Mouse (Mus musculus): ENCODE results near the gene Rps6kb2. TPM values are rescaled to one million over a fixed set of nuclear protein-coding genes. Genes with fewer than 3 reads are reported as not detected.

Gene Rps6kb2
- 10 to 100 TPM; 16.5 to 16.8 TPM for total RNA-seq (2021)

- intact Hi-C loops (cut with DNase I), result loop anchor here (2.0 kb wide), 1 partner anchor 36 kb away; no protein-coding TSS in a partner anchor
- DNase-seq (ENCODE audit: low spot score), result peak; percentile 93
These were observed at the start of gene Rps6kb2 for GRCm38 (mm10) chr19:4162646-4163542. TSS of gene Rps6kb2 (minus strand) at chr19:4163354.

GRCm38 (mm10) chr19:4211891-4212588, 48.9 kb upstream of the Rps6kb2 start:
- DNase-seq (ENCODE audit: low spot score), result no peak
- intact Hi-C loops (cut with DNase I), result no loop called here

DNA sequence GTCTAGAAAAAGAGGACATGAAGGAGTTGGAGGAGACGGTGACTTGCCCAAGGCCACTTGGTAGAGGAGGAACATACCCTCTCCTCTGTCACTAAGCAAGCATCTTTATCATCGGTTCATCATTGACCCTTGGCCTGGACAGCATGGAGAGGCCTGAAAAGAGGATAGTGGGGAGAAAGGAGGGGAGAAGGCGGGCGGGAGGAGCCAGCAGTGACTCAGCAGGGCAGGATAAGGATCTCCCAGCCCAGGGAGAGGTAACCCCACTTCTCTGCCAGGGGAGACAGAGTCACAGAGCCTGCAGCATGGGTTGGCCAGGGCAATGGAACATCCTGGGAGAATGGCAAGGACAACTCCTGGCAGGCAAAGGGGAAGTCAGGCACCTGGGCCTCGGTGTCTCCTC, 45.4 kb upstream of the Rps6kb2 start:
- intact Hi-C loops (cut with DNase I), result loop anchor here (5.0 kb wide), 1 partner anchor 99 kb away; the partner anchor contains the start of gene Grk2
- DNase-seq (ENCODE audit: low spot score), result no peak

- intact Hi-C loops (cut with DNase I), result loop anchor here (1.0 to 5.0 kb wide), 3 partner anchors 21 to 100 kb away; partner anchors contain the start of gene Grk2
- no peak for DNase-seq (ENCODE audit: low spot score)
These were observed 43.8 kb upstream of the Rps6kb2 start for GRCm38 (mm10) chr19:4206971-4207370.

- intact Hi-C loops (cut with DNase I), result loop anchor here (5.0 kb wide), 2 partner anchors 38 to 102 kb away; partner anchors contain the start of gene Grk2
- DNase-seq (ENCODE audit: low spot score), result no peak
These were observed 41.7 kb upstream of the Rps6kb2 start for GRCm38 (mm10) chr19:4204889-4205288.

DNA sequence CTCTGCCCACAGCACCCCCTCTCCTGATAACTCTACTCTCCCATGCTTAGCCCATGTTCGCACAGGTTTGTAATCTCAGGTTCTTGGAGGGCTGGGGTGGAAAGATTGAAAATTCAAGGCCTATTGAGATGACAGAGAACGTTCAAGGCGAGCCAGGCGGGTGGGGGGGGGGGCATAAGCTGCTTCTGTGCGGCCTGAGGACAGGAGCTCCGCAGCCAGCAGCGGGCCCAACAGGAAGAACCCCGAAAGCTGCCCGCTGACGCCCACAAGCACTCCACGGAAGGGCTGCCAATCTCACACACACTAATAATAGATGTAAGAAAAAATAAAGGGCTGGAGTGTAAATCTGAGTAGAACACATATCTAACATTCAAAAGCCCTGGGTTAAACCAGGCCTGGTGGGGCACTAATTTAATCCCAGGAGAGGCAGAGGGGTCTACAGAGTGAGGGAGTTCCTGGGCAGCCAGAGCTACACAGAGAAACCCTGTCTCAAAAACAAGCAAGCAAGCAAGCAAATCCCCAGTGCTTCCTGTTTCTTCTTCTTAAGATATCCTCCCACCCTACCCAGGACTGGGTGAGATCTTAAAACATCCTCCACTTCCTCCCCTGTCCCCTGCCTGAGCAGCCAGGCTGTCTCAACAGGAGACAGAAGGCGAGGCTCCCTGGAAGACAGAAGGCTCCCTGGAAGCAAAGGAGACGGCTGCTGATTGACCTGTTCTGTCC, 40.6 kb upstream of the Rps6kb2 start:
- intact Hi-C loops (cut with DNase I), result loop anchor here (5.0 kb wide), 1 partner anchor 36 kb away; no protein-coding TSS in a partner anchor
- DNase-seq (ENCODE audit: low spot score), result no peak

DNA sequence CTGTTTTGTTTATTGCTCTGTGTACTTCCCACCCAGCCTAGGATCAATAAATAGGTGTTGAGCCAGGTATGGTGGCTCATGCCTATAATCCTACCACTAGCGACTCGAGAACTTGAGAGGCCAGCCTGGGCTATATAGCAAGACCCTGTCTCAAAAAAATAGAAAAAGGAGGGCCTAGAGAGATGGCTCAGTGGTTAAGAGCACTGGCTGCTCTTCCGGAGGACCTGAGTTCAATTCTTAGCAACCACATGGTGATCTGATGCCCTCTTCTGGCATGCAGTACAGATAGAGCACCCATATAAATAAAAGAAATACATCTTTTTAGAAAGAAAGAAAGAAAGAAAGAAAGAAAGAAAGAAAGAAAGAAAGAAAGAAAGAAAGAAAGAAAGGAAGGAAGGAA, 40.0 kb upstream of the Rps6kb2 start:
- no peak for DNase-seq (ENCODE audit: low spot score)
- intact Hi-C loops (cut with DNase I), result loop anchor here (5.0 kb wide), 1 partner anchor 36 kb away; no protein-coding TSS in a partner anchor

DNA sequence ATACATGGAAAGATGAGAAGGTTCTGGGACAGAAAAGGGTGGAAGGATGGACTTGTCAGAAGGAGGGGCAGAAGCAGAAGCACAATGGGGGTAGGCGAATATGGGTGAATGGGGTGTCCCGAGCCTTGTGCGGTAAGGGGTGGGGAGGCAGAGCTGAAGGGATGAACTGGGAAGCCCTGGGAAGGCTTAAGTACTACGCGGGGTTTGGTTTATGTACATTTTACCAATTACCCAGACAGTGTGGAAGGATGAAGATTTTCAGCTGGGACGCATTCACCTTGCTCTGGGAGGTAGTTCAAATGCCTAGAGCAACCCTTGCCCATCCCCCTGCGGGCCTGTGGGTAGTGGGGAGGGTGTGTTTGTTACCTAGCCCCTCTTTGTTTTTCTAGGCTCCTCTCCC, 39.0 kb upstream of the Rps6kb2 start:
- intact Hi-C loops (cut with DNase I), result loop anchor here (5.0 kb wide), 1 partner anchor 35 kb away; no protein-coding TSS in a partner anchor
- no peak for DNase-seq (ENCODE audit: low spot score)

DNA sequence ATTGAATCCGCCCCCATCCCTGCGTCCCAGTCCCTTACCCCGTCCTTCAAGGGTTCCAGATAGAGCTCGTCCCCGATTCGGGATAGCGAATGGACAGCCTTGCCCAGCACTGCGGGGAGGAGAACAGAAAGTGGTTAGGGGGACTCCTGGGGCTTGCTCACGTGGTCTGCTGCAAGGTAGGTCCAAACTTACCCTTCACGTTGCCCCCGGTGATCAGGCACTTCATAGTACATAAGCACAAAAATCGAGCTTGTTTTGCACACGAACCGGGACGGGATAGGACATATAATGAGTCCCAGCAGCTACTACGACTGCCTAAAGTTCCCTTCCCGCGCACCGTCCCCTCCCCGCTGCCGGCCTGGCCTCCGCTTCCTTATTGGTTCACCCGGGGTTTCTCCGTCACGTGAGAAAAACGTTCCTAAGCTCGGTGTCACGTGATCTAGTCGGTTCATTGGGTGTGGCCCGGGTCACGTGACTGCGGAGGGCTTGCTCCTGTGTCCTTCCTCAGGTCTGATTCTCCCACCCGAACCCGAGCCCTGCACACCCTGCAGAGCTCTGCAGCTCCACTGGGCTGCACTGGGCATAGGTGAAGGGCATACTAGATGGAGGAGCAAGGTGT, 38.2 kb upstream of the Rps6kb2 start, which contains the start of gene Rad9a:
Gene Rad9a, minus strand, starts transcription at position 372 of the 619 bp plus-strand sequence.
- intact Hi-C loops (cut with DNase I), result loop anchor here (5.0 kb wide), 1 partner anchor 34 kb away; no protein-coding TSS in a partner anchor
- DNase-seq (ENCODE audit: low spot score), result peak; percentile 93

DNA sequence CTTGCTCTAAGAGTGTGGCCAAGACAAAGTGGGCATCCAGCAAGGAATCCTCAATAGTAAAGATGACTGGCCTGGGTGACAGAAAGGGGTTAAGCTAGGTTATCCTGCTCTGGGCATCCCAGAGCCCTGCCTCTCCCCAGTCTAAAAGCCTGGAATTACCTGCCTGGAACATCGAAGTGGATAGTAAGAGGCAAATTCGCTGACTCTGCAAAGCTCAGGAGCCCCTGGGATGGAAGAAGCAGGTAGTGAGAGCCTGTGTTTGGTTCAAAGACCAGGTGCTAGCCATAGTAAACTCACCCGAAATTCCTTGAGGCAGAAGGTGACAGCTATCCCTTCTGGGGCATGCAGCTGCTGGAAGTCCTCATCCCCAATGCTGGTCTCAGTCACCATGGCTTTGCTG, 34.0 kb upstream of the Rps6kb2 start:
- intact Hi-C loops (cut with DNase I), result no loop called here
- DNase-seq (ENCODE audit: low spot score), result no peak

GRCm38 (mm10) chr19:4196548-4196947, 33.4 kb upstream of the Rps6kb2 start:
- intact Hi-C loops (cut with DNase I), result no loop called here
- no peak for DNase-seq (ENCODE audit: low spot score)

GRCm38 (mm10) chr19:4196048-4196447, 32.9 kb upstream of the Rps6kb2 start:
- no peak for DNase-seq (ENCODE audit: low spot score)
- intact Hi-C loops (cut with DNase I), result no loop called here

DNA sequence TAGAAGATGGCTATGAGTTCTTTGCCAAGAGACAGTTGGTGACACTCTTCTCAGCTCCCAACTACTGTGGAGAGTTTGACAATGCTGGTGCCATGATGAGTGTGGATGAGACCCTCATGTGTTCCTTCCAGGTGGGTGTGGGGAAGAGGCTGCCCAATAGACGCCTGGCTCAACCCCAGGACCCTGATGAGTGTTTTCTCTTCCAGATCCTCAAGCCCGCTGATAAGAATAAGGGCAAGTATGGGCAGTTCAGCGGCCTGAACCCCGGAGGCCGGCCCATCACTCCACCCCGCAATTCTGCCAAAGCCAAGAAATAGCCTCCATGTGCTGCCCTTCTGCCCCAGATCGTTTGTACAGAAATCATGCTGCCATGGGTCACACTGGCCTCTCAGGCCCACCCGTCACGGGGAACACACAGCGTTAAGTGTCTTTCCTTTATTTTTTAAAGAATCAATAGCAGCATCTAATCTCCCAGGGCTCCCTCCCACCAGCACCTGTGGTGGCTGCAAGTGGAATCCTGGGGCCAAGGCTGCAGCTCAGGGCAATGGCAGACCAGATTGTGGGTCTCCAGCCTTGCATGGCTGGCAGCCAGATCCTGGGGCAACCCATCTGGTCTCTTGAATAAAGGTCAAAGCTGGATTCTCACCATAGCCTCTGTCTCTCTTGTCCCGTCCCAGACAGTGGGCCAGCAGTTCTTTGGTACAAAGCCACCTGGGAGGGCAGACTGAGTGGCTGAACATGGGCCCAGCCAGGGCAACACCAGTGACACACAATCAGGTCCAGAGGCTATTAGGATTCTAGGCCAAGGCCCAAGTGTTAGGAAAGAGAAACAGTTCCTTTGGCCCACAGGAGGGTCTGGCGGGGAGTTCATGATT, 31.9 kb upstream of the Rps6kb2 start:
- intact Hi-C loops (cut with DNase I), result no loop called here
- DNase-seq (ENCODE audit: low spot score), result no peak

- no peak for DNase-seq (ENCODE audit: low spot score)
- intact Hi-C loops (cut with DNase I), result no loop called here
These were observed 31.0 kb upstream of the Rps6kb2 start for GRCm38 (mm10) chr19:4194021-4194724.

DNA sequence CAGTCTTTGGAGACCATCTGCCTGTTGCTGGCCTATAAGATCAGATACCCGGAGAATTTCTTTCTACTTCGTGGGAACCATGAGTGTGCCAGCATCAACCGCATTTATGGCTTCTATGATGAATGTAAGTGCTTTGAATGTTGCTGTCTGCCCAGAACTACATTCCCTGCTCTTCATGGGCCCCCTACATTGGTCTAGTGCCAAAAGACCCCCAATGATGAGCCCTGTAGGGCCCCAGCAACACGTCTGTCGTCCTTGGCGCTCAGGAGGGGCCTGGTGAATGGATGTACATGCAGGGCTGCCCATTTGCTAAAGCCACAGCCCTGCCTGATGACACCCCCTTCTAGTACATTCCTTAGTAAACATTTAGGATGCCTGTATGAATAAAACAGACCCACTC, 30.0 kb upstream of the Rps6kb2 start:
- intact Hi-C loops (cut with DNase I), result no loop called here

GRCm38 (mm10) chr19:4192251-4192985, 29.3 kb upstream of the Rps6kb2 start:
- intact Hi-C loops (cut with DNase I), result no loop called here

More for the DNA sequence above, 30.0 kb upstream of the Rps6kb2 start:
- DNase-seq (ENCODE audit: low spot score), result no peak

More at GRCm38 (mm10) chr19:4192251-4192985, 29.3 kb upstream of the Rps6kb2 start:
- DNase-seq (ENCODE audit: low spot score), result no peak
